Mouse (Mus musculus) layer of hippocampus, adult 11-12 months (tissue): Measurements from ENCODE around the gene Dna2.
"Not testable (repeated sequence)": the region's sequence is repeated elsewhere in the genome, so short reads cannot be mapped to it uniquely, and the experiment has no call there.

ENCODE experiments used
- DNase-seq: peaks from one replicate; pipeline ENCODE4 v3.0.0; 2022; ENCODE audit warnings: low spot score

Gene Dna2

GRCm38 (mm10) chr10:62946738-62947471 lies at the start of gene Dna2:
TSS of gene Dna2 (plus strand) at chr10:62947026.
- DNase-seq, result peak; percentile 62

- no peak for DNase-seq
These were observed 49.4 kb upstream of the Dna2 start for GRCm38 (mm10) chr10:62897437-62897836.

- DNase-seq, result no peak
These were observed 48.8 kb upstream of the Dna2 start for GRCm38 (mm10) chr10:62898061-62898460.

GRCm38 (mm10) chr10:62900144-62900543 lies 46.7 kb upstream of the Dna2 start:
- no peak for DNase-seq

- no peak for DNase-seq
These were observed 45.0 kb upstream of the Dna2 start for GRCm38 (mm10) chr10:62901826-62902225.

- DNase-seq, result no peak
These were observed 44.0 kb upstream of the Dna2 start for GRCm38 (mm10) chr10:62902829-62903228.

- DNase-seq, result no peak
These were observed 40.5 kb upstream of the Dna2 start for GRCm38 (mm10) chr10:62906336-62906735.

GRCm38 (mm10) chr10:62908896-62909295 lies 37.9 kb upstream of the Dna2 start, which contains the start of gene Tet1:
TSS of gene Tet1 (minus strand) at chr10:62908996.
- not testable (repeated sequence) for DNase-seq

GRCm38 (mm10) chr10:62911120-62911519 lies 35.7 kb upstream of the Dna2 start:
- no peak for DNase-seq

- no peak for DNase-seq
These were observed 27.8 kb upstream of the Dna2 start for GRCm38 (mm10) chr10:62918985-62919384.

- DNase-seq, result peak; percentile 93
These were observed 26.7 kb upstream of the Dna2 start, which contains the start of gene Slc25a16 for GRCm38 (mm10) chr10:62919925-62920765. TSS of gene Slc25a16 (plus strand) at chr10:62920633.

GRCm38 (mm10) chr10:62920766-62921156 lies 26.1 kb upstream of the Dna2 start:
- no peak for DNase-seq

GRCm38 (mm10) chr10:62924096-62924635 lies 22.7 kb upstream of the Dna2 start:
- no peak for DNase-seq

- no peak for DNase-seq
These were observed 14.4 kb upstream of the Dna2 start for GRCm38 (mm10) chr10:62932381-62932780.

- DNase-seq, result no peak
These were observed 1.7 kb upstream of the Dna2 start for GRCm38 (mm10) chr10:62944975-62945580.

- no peak for DNase-seq
These were observed 1.7 kb downstream of the Dna2 start for GRCm38 (mm10) chr10:62948551-62948950.

- DNase-seq, result no peak
These were observed 17.1 kb downstream of the Dna2 start for GRCm38 (mm10) chr10:62963956-62964355.

- no peak for DNase-seq
These were observed 19.0 kb downstream of the Dna2 start for GRCm38 (mm10) chr10:62965796-62966195.

- DNase-seq, result no peak
These were observed 19.5 kb downstream of the Dna2 start for GRCm38 (mm10) chr10:62966291-62966690.

GRCm38 (mm10) chr10:62971821-62972220 lies 25.0 kb downstream of the Dna2 start:
- DNase-seq, result peak; percentile 21

- no peak for DNase-seq
These were observed 32.8 kb downstream of the Dna2 start for GRCm38 (mm10) chr10:62979667-62980038.
